Comparison of ENCODE assay signal across 20 mouse cellular contexts in the genomic region with DNA sequence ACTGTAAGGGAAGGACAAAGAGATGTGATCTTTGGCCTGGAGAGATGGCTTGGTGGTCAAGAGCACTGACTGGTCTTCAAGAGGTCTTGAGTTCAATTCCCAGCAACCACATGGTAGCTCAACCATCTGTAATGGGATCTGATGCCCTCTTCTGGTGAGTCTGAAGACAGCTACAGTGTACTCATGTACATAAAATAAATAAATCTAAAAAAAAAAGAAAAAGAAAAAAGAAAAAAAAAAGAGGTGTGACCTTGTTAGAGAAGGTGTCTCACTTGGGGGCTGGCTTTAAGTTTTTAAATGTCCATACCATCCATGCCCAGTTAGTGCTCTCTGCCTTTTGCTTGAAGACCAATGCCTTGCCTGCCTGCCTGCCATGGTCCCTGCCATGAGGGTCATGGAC. TPM values are rescaled to one million over a fixed set of nuclear protein-coding genes. Genes with fewer than 3 reads are reported as not detected.
DNase-seq lines count a peak whose midpoint lies in the region; TF ChIP-seq lines count a peak whose summit lies in the region.
"Had no signal": no experiment of that assay in that cellular context is flagged by ENCODE, and none has a peak within 500 bp of the region (broad histone marks: within the 10 kb centered on the region; RNA-seq: fewer than 3 reads in every experiment).

No protein-coding gene starts in this region.

- TF ChIP-seq POLR2A in ES-Bruce4 (IDR thresholded peaks at IDR 0.05; ENCODE audit: insufficient read depth, low read length) (no peak), MEL (IDR thresholded peaks at IDR 0.05; ENCODE audit: control insufficient read depth in 1 of 2, insufficient read depth in 1 of 2, low read depth in 1 of 2, low read length in 2 of 2, poor library complexity in 1 of 2) (no peak)

- H3K9me3 ChIP-seq in ES-Bruce4 (replicated peaks; ENCODE audit: control insufficient read depth, insufficient read depth, low read length, poor library complexity, severe bottlenecking) (no peaks in the 10 kb centered on the region), MEL (replicated peaks; ENCODE audit: insufficient read depth, low read length) (no peaks in the 10 kb centered on the region)
- no peaks in the 10 kb centered on the region for H3K9me3 ChIP-seq in hindbrain, embryonic 10.5 days
- H3K9me3 ChIP-seq: G1E had no signal

- TF ChIP-seq CTCF in layer of hippocampus, adult 2 months (conservative IDR thresholded peaks at IDR 0.05) = 0 out of 2 replicates have a peak, but pooled peaks have one; percentile 23
- TF ChIP-seq CTCF in ES-Bruce4 (IDR thresholded peaks at IDR 0.05; ENCODE audit: low read depth, low read length) = peak; percentile 6
- peak in 1 of 3 experiments; percentile 10; a peak in 1 of 6 replicates for TF ChIP-seq CTCF in MEL (IDR thresholded peaks at IDR 0.05 in 2 of 3, conservative IDR thresholded peaks at IDR 0.05 in 1 of 3; ENCODE audit: control insufficient read depth in 1 of 3, insufficient read depth in 1 of 3, low read depth in 2 of 3, low read length in 3 of 3, poor library complexity in 1 of 3, severe bottlenecking in 1 of 3)

- no peak overlapping the region for H3K4me3 ChIP-seq in layer of hippocampus, adult 2 months
- H3K4me3 ChIP-seq in ES-Bruce4 (ENCODE audit: low read depth, low read length) = no peak overlapping the region
- H3K4me3 ChIP-seq in MEL (ENCODE audit: control insufficient read depth in 1 of 2, insufficient read depth in 1 of 2, low read depth in 2 of 2, low read length in 2 of 2) = no peak overlapping the region
- H3K4me3 ChIP-seq in hindbrain, embryonic 10.5 days = no peak overlapping the region

- no peak overlapping the region for H3K9ac ChIP-seq in ES-Bruce4 (ENCODE audit: low read depth, poor library complexity, severe bottlenecking)
- no peak overlapping the region for H3K9ac ChIP-seq in MEL (ENCODE audit: control insufficient read depth, low read depth, low read length, poor library complexity, severe bottlenecking)

- no peak for TF ChIP-seq EP300 in ES-Bruce4 (IDR thresholded peaks at IDR 0.05; ENCODE audit: insufficient read depth, low read depth, low read length)
- TF ChIP-seq EP300 in MEL (IDR thresholded peaks at IDR 0.05; ENCODE audit: low read depth in 1 of 2, low read length in 2 of 2) = no peak

- intact Hi-C loops in heart, postnatal 10 days (cut with DNase I) = no loop called here

- H3K79me2 ChIP-seq in MEL (ENCODE audit: control insufficient read depth, insufficient read depth, low read length, poor library complexity) = no peaks in the 10 kb centered on the region

- no peaks in the 10 kb centered on the region for H3K4me1 ChIP-seq in ES-Bruce4 (ENCODE audit: control insufficient read depth, insufficient read depth, low read length)
- H3K4me1 ChIP-seq in MEL (ENCODE audit: control insufficient read depth in 1 of 2, insufficient read depth in 2 of 2, low read length in 2 of 2) = no peaks in the 10 kb centered on the region; a peak in 1 of 4 replicates
- no peaks in the 10 kb centered on the region for H3K4me1 ChIP-seq in hindbrain, embryonic 10.5 days (replicated peaks)

- no peaks in the 10 kb centered on the region; the same call in 1 of the 2 replicates for H3K27me3 ChIP-seq in ES-Bruce4 (ENCODE audit: control insufficient read depth, insufficient read depth, low read length, poor library complexity, severe bottlenecking)
- peaks cover 0 to 4% of the 10 kb centered on the region in 2 experiments; a peak in 2 of 4 replicates for H3K27me3 ChIP-seq in MEL (ENCODE audit: control insufficient read depth in 1 of 2, insufficient read depth in 2 of 2, low read length in 2 of 2)
- H3K27me3 ChIP-seq in hindbrain, embryonic 10.5 days (ENCODE audit: insufficient read depth, poor library complexity, severe bottlenecking) = no peaks in the 10 kb centered on the region

- DNase-seq in heart, adult 11 months = peak; percentile 60
- DNase-seq in heart, postnatal 10 days = no peak
- no peak for DNase-seq in layer of hippocampus, adult 2 months (ENCODE audit: low spot score in 2 of 2)
- no peak for DNase-seq in layer of hippocampus, postnatal 36 days
- DNase-seq in MEL (ENCODE audit: low read depth, low spot score) = peak; percentile 19
- DNase-seq in hindbrain, embryonic 10.5 days (ENCODE audit: low spot score) = no peak
- no peak for DNase-seq in urinary bladder, postnatal 10 days (ENCODE audit: low spot score)
- DNase-seq: adrenal gland, adult 2 months; adrenal gland, adult 8-10 months; adrenal gland, postnatal 10 days; adrenal gland, postnatal 14 days; adrenal gland, postnatal 25 days; adrenal gland, postnatal 36 days; B cell, adult 2 months; cerebellum, adult 11 months; cerebellum, adult 11-12 months; cerebellum, adult 18-20 months; cerebellum, adult 2 months had no signal

- TF ChIP-seq RAD21 in MEL (IDR thresholded peaks at IDR 0.05; ENCODE audit: low read depth, low read length) = no peak

- no peak overlapping the region for H3K27ac ChIP-seq in layer of hippocampus, adult 2 months
- H3K27ac ChIP-seq in ES-Bruce4 (ENCODE audit: insufficient read depth, low read length) (no peak overlapping the region), MEL (ENCODE audit: control insufficient read depth, low read depth, low read length) (no peak overlapping the region)
- H3K27ac ChIP-seq in hindbrain, embryonic 10.5 days = no peak overlapping the region

- no peaks in the 10 kb centered on the region for H3K36me3 ChIP-seq in ES-Bruce4 (ENCODE audit: control insufficient read depth, insufficient read depth, low read length, poor library complexity, severe bottlenecking)
- H3K36me3 ChIP-seq in MEL (ENCODE audit: control insufficient read depth in 1 of 2, insufficient read depth in 2 of 2, low read length in 2 of 2) = no peaks in the 10 kb centered on the region
- no peaks in the 10 kb centered on the region for H3K36me3 ChIP-seq in hindbrain, embryonic 10.5 days
- H3K36me3 ChIP-seq: G1E had no signal

TF ChIP-seq in MEL, 35 proteins besides CTCF, POLR2A, EP300 and RAD21:
- TF ChIP-seq NELFE (IDR thresholded peaks at IDR 0.05; ENCODE audit: low read depth, low read length) (no peak), ZNF384 (IDR thresholded peaks at IDR 0.05; ENCODE audit: low read depth, low read length) (peak; percentile 61), MEF2A (IDR thresholded peaks at IDR 0.05; ENCODE audit: extremely low read depth, insufficient replicate concordance, low read depth, low read length, poor library complexity, severe bottlenecking) (no peak), ZC3H11A (IDR thresholded peaks at IDR 0.05; ENCODE audit: low read depth, low read length) (no peak), GABPA (IDR thresholded peaks at IDR 0.05; ENCODE audit: low read depth, low read length) (no peak), HCFC1 (IDR thresholded peaks at IDR 0.05; ENCODE audit: low read depth, low read length) (no peak), CHD2 (IDR thresholded peaks at IDR 0.05; ENCODE audit: low read length) (no peak), BHLHE40 (IDR thresholded peaks at IDR 0.05; ENCODE audit: borderline replicate concordance, low read depth, low read length) (no peak), SMC3 (IDR thresholded peaks at IDR 0.05; ENCODE audit: low read depth, low read length) (no peak), ETS1 (IDR thresholded peaks at IDR 0.05; ENCODE audit: low read depth, low read length) (no peak), TBP (IDR thresholded peaks at IDR 0.05; ENCODE audit: low read depth, low read length) (peak; percentile 64), ZKSCAN1 (IDR thresholded peaks at IDR 0.05; ENCODE audit: low read depth, low read length) (no peak), USF2 (IDR thresholded peaks at IDR 0.05; ENCODE audit: borderline replicate concordance in 1 of 2, insufficient read depth in 1 of 2, low read depth in 1 of 2, low read length in 2 of 2) (no peak), MAX (IDR thresholded peaks at IDR 0.05; ENCODE audit: low read length) (no peak), POLR2AphosphoS2 (IDR thresholded peaks at IDR 0.05; ENCODE audit: low read length) (no peak), MXI1 (IDR thresholded peaks at IDR 0.05; ENCODE audit: low read depth, low read length) (no peak), MAFK (IDR thresholded peaks at IDR 0.05; ENCODE audit: borderline replicate concordance, low read depth, low read length) (no peak)
TF ChIP-seq in MEL: peak in this region for 2.

RNA-seq across cellular contexts. Expression of gene Tyro3, which starts 42.5 kb away (rescaled TPM):
- 1 to 10 TPM; 5.0 to 6.6 TPM for total RNA-seq in heart, postnatal 10 days (2021)
- 10 to 100 TPM; 75.5 to 80.8 TPM for total RNA-seq in layer of hippocampus, adult 2 months (2021)
- total RNA-seq in layer of hippocampus, postnatal 36 days (2021) = 10 to 100 TPM; 73.1 to 85.1 TPM
- polyA plus RNA-seq in ES-Bruce4 (2011; ENCODE audit: insufficient read depth, insufficient read length, low read depth, missing spikeins) (38.4 and 45.2 TPM in 2 replicates), MEL (2012; ENCODE audit: insufficient read depth in 1 of 2, insufficient read length in 2 of 2, low read depth in 1 of 2, low replicate concordance in 2 of 2, missing spikeins in 1 of 2) (10 to 100 TPM in 1 of 2 experiments, not detected in 1; 15.2 TPM)
- 11.0 and 11.2 TPM in 2 replicates for total RNA-seq in MEL (2012; rRNA removed)
- polyA plus RNA-seq in hindbrain, embryonic 10.5 days (2016; fragmentation: Nextera tagmentation; extraction: Ambion mirVana) = 21.5 and 23.5 TPM in 2 replicates

RNA-seq across cellular contexts. Expression of gene Rpap1, which starts 52.7 kb away (rescaled TPM):
- total RNA-seq in heart, postnatal 10 days (2021) = 10 to 100 TPM; 13.7 to 14.4 TPM
- total RNA-seq in layer of hippocampus, adult 2 months (2021) = 10 to 100 TPM; 18.6 to 19.6 TPM
- total RNA-seq in layer of hippocampus, postnatal 36 days (2021) = 10 to 100 TPM; 15.1 to 18.3 TPM
- polyA plus RNA-seq in ES-Bruce4 (2011; ENCODE audit: insufficient read depth, insufficient read length, low read depth, missing spikeins) (42.6 and 43.3 TPM in 2 replicates), MEL (2012; ENCODE audit: insufficient read depth in 1 of 2, insufficient read length in 2 of 2, low read depth in 1 of 2, low replicate concordance in 2 of 2, missing spikeins in 1 of 2) (10 to 100 TPM in 1 of 2 experiments, not detected in 1; 26.8 TPM)
- 12.9 and 13.6 TPM in 2 replicates for total RNA-seq in MEL (2012; rRNA removed)
- polyA plus RNA-seq in hindbrain, embryonic 10.5 days (2016; fragmentation: Nextera tagmentation; extraction: Ambion mirVana) = 40.2 and 41.6 TPM in 2 replicates

RNA-seq across cellular contexts. Expression of gene Mga, which starts 57.0 kb away (rescaled TPM):
- 10 to 100 TPM; 53.2 to 54.4 TPM for total RNA-seq in heart, postnatal 10 days (2021)
- total RNA-seq in layer of hippocampus, adult 2 months (2021) = 10 to 100 TPM; 66.6 to 72.7 TPM
- 10 to 100 TPM; 65.6 to 80.5 TPM for total RNA-seq in layer of hippocampus, postnatal 36 days (2021)
- 137 and 147 TPM in 2 replicates for polyA plus RNA-seq in ES-Bruce4 (2011; ENCODE audit: insufficient read depth, insufficient read length, low read depth, missing spikeins)
- total RNA-seq in MEL (2012; rRNA removed) = 45.4 and 45.7 TPM in 2 replicates
- 100 to 1,000 TPM in 1 of 2 experiments, 10 to 100 TPM in 1; 60.9 to 224 TPM for polyA plus RNA-seq in MEL (2012; ENCODE audit: insufficient read depth in 1 of 2, insufficient read length in 2 of 2, low read depth in 1 of 2, low replicate concordance in 2 of 2, missing spikeins in 1 of 2)
- polyA plus RNA-seq in hindbrain, embryonic 10.5 days (2016; fragmentation: Nextera tagmentation; extraction: Ambion mirVana) = 26.1 and 28.0 TPM in 2 replicates

Comparison
In these comparisons a context has a peak if more than half of its experiments do, and no peak if none do; other contexts are left out.
1. DNase-seq: peak in heart, adult 11 months (single experiment) and MEL (single experiment); none in heart, postnatal 10 days (0 of 2), layer of hippocampus, adult 2 months (0 of 2), layer of hippocampus, postnatal 36 days (0 of 2), hindbrain, embryonic 10.5 days (single experiment) and urinary bladder, postnatal 10 days (single experiment).